Mouse (Mus musculus) right cerebral cortex, postnatal 14 days (tissue): ENCODE data around the gene Tbc1d22b.
"Not testable (repeated sequence)": the region's sequence is repeated elsewhere in the genome, so short reads cannot be mapped to it uniquely, and the experiment has no call there.

Experiments used
- DNase-seq: peaks from one replicate; pipeline ENCODE4 v3.0.0; 2022

Gene Tbc1d22b

DNA sequence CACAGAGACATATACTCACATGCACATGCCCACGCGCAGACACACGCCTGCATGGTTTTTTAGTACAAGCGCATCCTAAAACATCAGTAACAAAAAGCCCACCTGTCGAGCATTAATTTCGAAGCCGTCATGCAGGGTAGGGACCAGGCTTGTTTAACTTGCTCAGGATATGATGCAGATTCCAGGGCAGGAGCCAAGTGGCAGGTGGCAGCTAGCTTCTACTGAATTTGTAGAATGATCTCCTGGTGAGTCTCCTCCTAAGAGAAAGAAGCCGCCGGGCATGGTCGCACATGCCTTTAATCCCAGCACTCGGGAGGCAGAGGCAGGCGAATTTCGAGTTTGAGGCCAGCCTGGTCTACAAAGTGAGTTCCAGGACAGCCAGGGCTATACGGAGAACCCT is 49.5 kb downstream of the Tbc1d22b start:
- no peak for DNase-seq

DNA sequence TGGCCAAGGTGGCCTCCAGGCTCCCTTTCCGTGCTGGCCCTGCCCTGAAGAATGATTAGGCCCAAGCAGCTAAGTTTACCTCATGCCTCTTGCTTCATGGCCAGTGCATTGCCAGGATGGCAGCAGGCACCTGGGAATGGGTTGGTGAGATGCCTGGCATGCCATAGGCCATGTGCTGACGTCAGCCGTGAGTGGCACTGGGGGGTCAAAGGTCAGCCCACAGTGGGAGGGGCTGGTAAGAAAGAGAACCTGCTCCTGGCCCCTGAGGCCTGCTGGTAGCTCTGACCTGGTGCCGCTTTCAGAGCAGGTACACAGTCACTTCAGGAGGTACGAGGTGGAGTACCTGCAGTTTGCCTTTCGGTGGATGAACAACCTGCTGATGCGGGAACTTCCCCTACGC is 50.0 kb downstream of the Tbc1d22b start:
- no peak for DNase-seq

DNA sequence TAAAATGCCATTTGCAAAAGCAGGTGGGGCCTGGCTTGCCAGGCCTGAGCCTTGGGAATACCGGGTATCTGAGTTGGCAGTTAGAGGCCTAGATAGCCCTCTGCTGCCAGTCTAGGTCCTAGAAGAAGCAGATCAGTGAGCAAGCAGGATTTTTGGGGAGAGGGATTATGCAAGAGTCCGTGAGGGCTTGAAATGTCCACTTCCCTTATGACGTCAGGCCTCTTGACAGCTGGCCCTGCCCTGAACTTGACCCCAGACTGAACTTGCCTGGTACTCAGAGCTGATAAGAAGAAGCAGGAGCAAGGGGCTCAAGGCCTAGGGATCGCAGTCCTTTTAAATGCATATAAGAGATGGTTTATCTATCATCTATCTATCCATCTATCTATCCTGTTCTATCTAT is 51.8 kb downstream of the Tbc1d22b start:
- DNase-seq, result no peak

DNA sequence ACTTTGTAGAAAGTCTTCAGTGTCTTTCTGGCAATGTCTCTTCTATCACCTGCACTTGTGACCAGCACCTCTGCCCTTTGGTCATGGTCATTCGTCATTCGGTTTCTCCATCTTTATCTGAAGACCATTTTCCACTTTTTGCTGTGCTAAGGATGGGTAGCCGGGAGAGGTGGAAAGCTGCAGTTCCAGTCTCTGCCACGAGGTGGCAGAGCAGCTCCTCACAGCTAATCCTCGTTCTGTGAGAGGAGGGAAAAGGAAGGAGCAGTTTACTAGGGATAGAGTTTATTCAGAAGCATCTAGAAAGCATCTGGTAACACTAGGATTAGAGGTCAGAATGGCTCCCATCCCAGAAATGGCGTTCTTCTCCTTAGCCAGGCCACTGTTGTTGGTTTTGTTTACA is 53.7 kb downstream of the Tbc1d22b start:
- peak; percentile 88 for DNase-seq

DNA sequence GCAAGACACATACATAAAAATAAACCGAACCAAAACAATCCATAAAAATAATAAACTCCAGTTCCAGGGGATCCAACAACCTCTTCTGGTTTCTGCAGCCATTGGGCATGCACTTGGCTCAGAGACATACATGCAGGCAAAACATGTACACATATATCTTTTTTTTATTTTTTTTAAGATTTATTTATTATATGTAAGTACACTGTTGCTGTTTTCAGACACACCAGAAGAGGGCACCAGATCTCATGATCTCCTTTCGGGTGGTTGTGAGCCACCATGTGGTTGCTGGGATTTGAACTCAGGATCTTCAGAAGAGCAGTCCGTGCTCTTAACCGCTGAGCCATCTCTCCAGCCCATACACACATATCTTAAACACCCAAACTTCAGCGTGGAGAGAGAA is 63.9 kb downstream of the Tbc1d22b start:
- DNase-seq, result not testable (repeated sequence)

DNA sequence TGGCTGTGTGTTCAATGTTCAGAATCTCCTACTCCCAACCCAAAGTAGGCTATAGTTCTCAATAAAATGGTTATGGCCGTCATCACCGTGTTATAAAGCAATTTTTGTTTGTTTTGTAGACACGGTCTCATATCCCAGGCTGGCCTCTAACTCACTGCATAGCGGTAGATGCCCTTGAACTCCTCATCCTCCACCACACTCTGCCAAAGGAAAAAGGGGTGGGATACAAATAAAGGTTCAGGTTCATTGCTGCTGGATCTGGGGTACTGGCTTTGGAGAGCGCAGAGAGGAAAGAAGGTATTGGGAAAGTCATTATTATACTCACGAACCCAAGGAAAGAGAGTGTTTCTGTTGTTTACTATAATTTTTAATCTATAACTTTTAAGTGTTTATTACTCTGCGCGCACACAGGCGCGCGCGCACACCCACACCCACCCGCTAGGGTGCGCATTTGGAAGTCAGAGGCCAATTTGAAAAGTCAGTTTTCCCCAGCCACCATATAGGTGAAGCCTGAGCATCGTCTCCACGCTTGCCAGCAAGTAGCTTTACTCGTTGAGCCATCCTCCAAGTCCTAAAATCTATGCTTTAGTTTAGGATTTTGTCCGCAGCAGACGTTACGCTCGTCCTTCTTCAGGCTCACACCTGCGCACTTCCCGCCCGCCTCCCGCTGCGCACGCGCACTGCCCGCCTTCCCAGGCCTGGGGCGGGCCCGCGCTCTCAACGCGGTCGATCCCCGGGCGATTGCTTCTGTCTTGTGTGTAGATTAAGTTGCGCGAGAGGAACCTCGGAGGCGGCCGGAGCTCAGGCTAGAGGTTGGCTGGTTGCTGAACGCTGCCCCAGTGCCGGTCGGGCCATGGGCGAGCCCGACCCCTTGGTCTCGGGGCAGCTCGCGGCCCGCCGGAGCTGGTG is 64.8 kb downstream of the Tbc1d22b start, which contains the start of the genes Rnf8 and Gm28043:
Rnf8 (plus strand) TSS at position 676 of the 909 bp plus-strand sequence.
Gm28043 (plus strand) TSS at position 762 of the 909 bp plus-strand sequence.
- peak; percentile 95 for DNase-seq

DNA sequence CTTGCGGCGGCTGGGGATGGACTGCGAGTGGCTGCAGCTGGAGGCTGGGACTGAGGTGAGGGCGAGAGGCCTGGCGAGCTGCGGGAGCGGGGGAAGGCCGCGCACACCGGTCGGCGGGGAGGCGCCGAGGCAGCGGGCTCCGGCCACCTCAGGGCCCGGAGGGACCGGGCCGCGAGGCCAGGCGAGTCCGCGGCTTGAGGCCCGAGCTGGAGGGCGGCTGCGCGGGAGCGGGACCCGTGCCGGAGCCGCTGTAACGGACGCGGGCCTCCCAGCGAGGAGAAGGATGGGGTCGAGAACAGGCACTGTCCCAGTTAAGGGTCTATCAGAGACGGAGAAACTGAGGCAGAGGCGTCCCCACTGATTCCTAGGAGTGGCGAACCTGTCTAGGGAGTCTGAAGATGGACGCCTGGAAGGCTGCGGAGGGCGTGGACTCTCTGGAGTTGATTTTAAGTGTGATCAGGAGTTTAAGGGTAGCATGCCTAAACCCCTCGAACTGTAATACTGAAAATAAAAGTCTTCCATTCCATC is 65.5 kb downstream of the Tbc1d22b start:
- DNase-seq, result no peak

DNA sequence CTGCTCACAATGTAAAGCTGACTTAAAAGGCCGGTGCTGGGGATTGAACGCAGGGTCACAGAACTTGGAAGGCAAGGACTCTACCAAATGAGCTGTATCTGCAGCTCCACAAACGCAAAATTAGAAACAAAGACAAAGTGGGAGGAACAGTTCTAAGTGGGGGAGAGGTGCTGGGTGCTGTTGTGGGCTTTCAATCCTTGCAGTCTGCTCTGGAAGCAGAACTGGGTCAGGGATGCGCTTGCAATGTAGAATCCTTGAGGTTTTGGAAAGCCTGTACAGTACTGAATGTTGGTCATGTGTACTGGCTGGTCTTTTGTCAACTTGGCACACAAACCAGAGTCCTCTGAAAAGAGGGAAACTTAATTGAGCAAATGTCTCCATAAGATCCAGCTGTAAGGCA is 66.0 kb downstream of the Tbc1d22b start:
- DNase-seq, result no peak

DNA sequence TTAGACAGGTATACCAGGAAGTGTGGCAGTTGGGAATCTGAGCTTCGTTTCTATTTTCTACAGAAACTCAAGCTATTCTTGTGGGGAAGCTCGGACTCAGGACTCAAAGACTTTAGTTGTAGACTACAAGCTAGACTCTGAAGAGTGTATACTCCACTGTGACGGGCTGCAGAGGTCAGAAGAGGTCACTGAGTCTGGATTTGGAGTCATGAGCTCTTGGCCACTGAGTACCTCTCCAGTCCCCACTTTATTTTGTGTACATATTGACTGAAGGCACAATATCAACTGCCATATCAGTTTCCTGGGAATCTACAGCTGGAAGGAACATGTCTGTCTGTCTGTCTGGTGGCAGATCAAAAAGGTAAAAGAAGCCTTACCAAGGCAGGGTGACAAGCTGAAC is 69.6 kb downstream of the Tbc1d22b start:
- no peak for DNase-seq

DNA sequence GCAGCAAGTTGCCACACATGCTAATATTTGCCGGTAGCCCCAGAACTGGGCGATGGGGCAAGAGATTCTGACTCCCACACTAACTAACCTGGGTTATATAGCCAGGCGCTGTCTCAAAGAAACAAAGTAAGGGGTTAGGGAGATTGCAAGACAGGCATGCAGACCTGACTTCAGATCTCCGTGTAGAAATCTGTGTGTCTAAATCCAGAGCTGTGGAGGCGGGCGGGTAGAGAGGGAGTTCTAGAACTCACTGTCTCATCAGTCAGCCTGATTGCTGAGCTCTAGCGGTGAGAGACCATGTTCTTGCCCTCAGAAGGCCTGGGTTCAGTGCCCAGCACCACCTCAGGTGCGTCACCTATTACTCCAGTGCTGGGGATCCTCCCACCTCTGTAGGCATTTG is 73.9 kb downstream of the Tbc1d22b start:
- DNase-seq, result no peak

DNA sequence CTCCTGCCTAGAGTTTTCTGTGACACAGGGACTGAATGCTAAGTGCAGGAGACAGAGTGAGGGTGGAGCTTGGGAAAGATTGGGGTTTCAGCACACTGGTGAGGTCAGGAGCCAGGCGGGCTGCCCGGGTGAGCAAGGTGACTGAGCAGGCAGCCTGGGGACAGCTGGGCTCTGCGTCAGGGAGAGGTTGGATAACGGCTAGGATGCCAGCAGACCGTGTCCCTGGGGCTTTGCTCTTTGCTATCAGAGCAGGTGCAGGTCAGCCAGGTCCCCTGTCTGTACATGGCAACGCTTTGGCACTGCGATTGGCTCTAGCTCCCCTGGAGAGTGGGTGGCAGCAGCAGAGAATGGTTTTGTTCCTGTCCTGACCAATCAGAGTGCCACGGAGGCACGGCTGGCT is 77.7 kb downstream of the Tbc1d22b start:
- DNase-seq, result no peak

DNA sequence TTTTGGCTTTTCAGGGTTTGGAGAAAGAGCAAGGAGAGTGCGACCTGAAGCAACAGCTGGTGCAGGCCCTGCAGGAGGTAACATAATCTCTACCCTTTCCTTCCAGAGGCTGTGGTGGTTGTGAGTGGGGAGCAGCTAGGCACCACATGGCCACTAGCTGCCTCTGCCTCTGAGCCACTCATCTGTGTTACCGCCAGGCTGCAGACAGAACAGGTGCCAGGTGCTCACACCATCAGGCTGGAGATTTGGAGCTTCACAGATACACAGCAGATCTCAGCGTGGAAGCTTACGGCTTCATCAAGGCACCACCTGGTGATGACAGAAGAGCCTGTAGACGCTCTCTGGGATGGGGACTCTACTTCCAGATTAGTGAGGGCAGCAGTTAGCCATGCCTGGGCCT is 79.4 kb downstream of the Tbc1d22b start:
- no peak for DNase-seq

DNA sequence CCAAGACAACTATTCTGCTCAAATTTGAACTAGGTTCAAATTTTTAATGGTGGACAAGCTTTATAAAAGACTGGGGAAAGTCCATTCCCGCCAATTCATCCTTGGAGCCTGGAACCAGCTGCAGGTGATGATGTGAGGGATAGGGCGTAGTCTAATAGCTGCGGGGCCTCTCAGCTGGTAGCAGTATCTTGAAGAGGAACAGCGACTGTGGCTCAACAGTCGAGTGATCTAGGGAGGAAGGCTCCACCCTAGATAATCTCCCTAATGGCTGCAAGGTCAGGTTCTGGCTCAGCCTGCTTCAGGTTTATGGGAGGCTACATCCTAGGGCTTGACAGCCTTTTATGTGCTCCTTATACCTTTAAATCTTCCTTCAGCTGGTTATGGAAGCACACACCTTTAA is 80.0 kb downstream of the Tbc1d22b start:
- no peak for DNase-seq

DNA sequence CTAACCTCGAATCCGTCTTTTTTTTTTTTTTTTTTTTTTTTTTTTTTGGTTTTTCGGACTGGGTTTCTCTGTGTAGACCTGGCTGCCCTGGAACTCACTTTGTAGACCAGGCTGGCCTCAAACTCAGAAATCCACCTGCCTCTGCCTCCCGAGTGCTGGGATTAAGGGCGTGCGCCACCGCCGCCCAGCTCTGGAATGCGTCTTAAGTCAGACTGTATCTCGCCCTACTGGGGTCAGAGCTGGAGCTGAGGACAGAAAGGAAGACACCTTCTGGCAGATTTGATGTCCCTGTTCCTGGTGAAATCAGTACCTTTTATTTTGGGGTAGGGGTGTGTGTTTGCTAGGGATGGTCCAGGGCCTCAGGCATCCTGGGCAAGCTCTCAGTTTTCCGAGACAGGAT is 82.7 kb downstream of the Tbc1d22b start:
- DNase-seq, result no peak

DNA sequence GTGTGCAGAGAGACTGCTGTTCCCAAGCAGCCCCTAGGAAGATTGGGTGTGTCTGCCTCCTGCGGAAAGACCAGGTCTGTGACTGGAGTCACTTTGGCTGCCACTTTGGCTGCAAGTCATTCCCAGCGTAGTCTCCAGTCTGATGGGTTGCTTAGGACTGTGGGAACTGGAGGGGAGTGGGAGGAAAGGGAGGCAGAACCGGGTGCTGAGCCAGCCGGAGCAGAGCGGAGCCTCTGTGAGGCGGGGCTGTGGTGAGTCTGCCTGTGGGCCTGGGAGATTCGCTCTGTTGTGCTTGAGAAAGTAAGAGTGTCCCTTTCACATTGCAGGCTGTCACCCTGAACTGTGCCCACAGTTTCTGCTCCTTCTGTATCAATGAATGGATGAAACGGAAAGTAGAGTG is 85.9 kb downstream of the Tbc1d22b start:
- DNase-seq, result no peak

DNA sequence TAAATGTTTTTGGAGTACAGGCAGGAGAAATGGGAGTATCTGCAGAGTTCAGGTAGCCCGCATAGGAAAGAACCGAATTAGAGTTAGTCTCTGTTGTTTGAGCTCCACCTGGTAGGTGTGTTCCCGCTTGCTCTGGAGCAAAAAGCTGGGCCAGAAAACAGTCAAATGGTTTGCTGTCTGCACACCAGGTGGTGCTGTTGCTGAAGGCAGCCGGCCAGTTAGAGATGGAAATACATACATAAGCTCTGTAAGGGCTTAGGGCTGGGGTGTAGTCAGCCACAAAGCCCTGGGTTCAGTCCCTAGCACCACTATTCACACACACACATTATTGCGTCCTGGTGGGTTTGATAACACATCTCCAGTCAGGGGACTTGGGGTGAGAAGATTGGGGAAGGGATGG is 86.5 kb downstream of the Tbc1d22b start:
- peak; percentile 54 for DNase-seq

DNA sequence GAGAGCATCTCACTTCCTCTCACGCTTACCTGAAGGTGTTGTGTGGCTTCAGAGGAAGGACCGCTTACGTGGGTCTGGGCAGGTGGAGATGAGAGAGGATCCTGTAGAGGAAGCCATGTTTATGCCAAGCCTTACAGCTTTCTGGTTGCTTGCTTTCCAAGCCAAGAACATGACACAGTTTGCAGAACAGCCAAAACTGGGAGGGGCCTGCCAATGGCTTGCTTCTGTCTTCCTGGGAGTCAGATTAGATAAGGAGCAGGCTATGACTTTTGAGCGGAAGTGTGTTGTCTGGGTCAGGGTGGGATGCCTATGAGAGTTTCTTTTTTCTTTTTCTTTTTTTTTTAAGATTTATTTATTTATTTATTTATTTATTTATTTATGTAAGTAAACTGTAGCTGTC is 87.8 kb downstream of the Tbc1d22b start:
- no peak for DNase-seq

DNA sequence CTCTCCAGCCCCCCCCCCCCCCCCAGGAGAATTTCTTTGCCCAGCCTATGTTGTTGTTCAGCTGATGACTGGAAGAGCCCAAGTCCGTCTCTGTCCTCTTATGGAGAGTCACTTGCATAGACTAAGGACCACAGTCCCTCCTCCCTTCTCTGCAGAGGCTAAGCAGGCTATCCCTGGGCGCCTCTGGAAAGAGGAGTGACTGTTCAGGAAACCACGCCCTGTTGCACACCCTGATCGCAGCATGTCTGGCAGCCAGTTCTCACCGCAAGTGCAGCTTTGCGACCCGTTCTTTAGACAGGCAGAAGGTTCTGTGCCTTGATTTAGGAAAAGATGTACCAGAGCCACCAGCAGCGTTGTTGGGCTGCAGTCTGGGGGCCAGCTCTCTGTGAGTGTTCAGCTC is 88.3 kb downstream of the Tbc1d22b start:
- DNase-seq, result no peak

DNA sequence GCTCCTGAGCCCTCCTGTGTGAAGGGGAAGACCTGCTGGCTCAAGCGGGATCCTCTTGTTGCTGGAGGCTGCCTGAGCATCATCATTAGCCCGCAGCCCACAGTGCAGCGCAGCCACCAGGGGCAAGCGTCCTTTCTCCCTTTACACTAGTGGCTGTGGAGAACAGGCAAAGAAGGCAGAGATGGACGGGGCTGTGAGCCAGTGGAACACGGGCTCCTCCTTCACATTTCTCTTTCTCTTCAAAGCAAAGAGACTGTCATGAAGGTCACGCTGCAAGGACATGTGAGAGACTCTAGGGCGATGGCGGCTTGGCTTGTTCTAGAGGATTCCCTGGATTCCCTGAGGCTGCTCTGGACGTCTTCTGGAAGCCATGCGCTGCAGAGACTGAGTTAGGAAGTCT is 91.4 kb downstream of the Tbc1d22b start:
- DNase-seq, result no peak

DNA sequence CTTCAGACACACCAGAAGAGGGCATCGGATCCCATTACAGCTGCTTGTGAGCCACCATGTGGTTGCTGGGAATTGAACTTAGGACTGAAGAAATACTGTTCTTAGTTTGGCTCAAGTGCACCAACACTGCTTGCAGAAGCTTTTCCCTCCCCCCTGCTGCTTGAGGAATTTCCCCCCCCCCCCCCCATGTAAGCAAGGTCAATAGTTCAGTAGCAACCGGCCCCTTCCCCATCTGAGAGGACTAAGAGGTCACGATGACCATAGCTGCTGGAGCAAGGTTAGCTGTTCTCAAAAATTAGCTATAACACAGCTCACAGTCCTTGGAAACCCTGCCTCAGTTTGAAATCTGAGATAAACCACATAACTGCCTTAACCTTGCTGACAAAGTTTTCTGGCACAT is 92.6 kb downstream of the Tbc1d22b start:
- no peak for DNase-seq
